Mouse (Mus musculus) kidney, adult 9 months (tissue): ENCODE data around the gene Micall2.
A peak's percentile ranks its signal among the peaks of the same experiment; 100 is the strongest.
"Not testable (repeated sequence)": the region's sequence is repeated elsewhere in the genome, so short reads cannot be mapped to it uniquely, and the experiment has no call there.

Source experiments
- DNase-seq: peaks from one replicate; pipeline ENCODE4 v3.0.0; 2022

Gene Micall2

GRCm38 (mm10) chr5:139727261-139727660 lies 8.9 kb downstream of the Micall2 start:
- DNase-seq = no peak

DNA sequence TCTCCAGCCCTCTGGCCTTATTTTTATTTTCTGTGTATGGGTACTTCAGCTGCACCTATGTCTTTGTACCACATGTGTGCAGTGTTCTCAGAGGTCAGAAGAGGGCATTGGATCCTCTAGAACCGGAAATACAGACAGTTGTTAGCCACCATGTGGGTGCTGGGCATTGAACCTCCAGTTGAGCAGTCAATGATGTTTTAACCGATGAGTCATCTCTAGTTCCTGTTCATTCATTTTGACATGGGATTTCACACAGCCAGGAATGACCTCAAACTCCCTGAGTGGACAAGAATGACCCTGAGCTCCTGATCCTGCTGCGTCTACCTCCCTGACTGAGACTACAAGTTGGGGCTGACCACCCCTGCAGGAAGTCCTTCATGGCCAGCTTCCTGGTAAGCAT lies 9.9 kb downstream of the Micall2 start:
- no peak for DNase-seq

DNA sequence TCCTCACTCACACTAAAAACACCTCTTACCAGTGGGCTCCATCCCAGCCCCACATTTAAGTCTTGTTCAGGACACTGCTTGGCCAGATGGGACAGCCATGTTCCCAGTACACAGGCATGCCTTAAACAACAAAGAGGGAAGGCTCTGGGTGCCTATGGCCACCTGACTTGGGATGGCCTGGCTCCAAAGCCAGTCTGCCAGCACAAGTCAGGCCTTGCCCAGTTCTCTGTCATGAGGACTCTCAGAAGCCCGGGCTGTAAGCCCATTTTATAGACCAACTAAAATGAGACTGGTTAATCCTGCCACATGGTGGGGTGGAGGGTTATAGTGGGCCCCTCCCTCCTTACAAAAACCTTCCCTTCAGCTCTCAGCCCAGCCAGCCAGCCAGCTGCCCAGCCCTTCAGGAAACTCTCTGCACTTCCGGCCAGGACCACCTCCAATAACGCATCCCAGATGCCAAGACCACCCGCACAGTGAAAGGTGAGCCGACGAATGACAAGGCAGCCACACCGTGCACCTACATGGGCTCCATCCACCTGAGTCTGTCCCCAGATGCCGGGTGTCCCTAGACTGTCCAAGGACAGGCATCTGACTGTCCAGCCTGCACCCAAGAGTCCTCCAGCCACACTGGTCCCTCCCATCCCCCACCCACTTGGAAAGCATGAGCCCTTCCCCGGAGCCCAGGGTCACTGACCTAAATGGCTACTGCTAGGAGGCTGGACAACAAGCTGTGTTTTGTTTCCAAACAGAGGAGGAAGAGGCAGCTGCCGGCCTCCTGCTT lies 11.6 kb downstream of the Micall2 start:
- no peak for DNase-seq

DNA sequence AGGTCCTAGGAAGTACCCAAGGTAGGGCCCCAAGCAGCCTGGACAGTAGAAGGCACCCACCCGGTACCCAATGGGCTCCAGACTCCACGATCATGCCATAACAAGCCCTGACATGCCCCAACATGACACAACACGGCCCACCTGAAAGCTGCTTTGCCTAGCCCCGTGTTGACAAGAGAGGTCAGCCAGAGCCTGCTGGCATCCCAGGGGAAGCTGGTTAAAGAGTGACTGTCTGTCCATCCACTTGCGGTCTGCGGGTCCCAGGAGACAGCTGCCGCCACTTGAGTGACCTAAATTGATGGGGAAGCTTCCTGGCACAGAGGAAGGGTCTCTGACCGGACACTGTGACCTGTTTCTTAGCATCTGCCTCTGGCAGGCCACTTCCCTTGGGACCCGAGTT lies 13.0 kb downstream of the Micall2 start:
- no peak for DNase-seq

DNA sequence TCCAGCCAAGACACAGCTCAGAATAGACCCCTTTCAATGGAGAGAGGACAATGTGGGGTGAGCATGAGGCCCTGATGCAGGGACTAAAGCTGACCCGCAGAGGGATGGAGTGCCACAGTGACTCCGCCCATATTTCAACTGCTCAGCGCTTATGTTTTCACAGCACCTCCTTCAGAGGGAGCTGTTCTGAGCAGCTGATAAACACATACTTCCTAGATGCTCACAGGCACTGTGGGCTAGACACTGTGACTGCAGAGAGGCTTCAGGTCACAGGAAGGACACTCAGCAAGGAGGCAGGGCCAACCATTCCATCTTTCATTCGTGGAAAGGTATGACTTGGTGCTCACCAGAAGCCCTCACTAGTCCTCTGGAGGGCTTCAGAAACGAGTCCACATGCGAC lies 13.4 kb downstream of the Micall2 start:
- DNase-seq = no peak

DNA sequence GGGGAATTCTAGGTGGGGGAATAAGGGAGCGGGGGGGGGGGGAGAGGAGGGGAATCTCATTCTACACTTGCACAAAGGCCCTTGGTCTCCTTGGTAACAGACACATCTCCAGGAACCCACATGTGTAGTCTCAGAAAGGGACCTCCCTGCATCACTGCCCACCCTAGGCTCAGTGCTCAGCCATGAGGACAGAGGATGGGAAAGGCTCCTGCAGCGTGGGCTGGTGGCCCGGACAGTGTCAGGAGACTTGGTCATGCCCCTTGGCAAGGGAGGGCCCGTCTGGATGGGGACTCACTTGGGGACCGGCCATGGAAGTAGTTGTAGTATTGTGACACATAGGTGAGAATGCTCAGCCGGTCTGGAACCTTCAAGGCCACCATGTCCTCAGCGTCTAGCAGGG lies 17.2 kb downstream of the Micall2 start:
- DNase-seq = no peak

GRCm38 (mm10) chr5:139718540-139718939 lies 17.6 kb downstream of the Micall2 start:
- no peak for DNase-seq

DNA sequence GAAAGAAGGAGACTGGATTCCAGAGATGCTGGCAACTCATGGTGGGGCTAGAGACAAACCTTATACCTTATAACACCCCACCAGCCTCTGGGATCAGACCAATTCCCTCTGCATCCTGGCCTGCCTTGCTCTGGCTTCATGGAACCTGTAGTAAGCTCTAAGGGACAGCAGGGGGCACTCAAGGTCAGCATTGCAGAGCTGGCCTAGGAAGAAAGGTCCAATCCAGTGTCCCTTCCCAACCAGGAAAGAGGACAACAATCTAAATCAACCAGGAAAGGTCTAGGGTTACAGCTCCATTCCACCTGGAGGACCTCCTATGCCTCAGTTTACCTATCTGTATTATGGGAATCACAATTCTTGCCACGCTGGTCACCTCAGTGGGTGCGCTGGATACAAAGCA lies 18.4 kb downstream of the Micall2 start:
- DNase-seq = peak; percentile 77

- no peak for DNase-seq
These were observed 29.6 kb downstream of the Micall2 start for GRCm38 (mm10) chr5:139706496-139706895.

GRCm38 (mm10) chr5:139702905-139703304 lies 33.2 kb downstream of the Micall2 start:
- no peak for DNase-seq

GRCm38 (mm10) chr5:139702236-139702635 lies 33.9 kb downstream of the Micall2 start:
- no peak for DNase-seq

DNA sequence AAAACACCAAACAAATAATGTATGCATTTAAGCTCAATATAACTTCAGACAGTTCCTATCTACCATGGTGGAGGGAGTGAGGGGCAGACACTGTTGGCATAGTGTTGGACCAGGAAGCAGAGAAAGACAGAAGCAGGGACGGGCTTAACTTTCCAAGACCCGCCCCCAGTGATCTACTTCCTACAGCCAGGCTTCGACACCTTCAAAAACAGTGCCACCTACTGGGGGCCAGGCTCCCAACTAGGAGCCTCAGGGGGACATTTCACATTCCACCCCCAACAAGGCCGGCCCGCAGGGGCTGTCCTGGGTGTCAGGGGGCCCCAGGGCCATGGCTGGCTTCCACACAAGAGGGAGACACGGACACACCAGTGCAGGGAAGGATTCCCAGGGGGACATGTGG lies 39.2 kb downstream of the Micall2 start:
- no peak for DNase-seq

GRCm38 (mm10) chr5:139695876-139696275 lies 40.3 kb downstream of the Micall2 start:
- not testable (repeated sequence) for DNase-seq

DNA sequence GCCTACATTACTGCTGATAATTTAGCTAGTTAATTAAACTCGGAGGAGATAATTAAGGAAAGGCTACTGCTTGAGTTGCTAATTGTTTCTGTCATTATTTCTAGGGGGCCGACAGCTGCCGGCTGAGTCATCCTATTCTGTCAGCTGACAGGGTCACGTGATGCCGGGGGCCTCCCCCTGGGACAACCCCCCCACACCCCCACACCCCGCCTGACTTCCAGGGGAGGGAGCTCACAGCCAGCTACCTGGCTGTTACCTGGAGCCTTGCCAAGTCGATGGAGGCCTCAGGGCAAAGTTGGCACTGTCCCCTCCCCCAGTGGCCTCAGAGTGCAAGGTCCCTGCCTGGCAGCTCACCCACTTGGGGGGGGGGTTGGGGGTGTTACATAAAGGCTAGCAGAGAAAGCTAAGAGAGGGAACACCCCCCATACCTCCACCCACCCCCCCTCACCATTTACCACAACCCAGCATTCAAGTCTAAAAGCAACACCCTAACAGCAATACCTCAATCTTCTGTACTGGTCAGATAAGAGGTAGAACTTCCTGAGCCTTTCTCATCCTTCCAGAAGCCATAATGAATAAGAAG lies 41.1 kb downstream of the Micall2 start:
- DNase-seq = peak; percentile 96

DNA sequence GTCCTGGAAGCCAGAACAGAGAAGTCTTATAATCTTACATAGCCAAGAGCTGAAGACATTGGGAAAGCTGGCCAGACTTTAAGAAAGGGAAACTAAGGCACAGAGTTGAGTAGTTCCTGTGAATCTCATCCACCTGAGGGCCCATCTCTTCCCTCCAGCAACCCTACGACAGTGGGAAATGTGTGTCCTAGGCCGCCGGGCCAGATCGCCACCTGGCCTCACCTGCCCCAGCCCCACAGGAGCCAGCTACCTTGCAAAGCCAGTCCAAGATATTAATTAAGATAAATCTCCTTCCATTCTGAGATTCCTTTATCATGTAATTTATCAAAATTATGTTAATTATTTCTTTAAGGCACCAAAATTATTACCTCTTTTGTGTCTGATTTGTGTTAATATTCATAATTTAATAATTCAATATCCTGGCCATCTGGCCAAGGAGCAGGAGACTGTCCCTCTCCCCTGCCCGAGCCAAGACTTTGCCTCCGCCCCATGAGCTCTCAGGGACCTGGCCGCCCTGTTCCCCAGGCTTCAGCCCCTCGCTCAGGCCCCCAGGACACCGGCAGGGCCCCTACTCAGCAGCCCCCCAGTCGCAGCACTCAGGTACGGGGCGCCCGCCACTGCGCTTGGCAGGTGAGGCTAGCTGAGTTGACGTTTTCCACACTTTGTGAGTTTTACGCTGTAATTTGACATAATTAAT lies 41.7 kb downstream of the Micall2 start:
- no peak for DNase-seq

DNA sequence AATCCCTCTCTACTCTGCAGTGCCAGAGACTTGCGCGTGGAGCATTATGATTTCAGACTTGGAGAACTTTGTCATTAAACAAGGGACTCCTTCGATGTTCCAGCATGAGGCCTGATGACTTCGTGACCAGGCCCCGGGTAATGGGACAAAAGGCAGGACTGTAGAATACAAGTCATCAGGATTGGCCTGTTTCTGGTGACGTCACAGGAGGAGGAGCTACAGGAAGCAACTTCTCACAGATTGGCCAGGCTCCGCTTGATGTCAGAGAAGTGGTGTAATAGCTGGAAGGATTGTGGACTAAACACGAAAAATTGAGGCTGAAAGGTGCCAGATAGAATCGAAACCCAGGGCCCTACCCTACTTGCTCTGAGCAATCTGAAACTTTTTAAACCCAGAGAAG lies 45.3 kb downstream of the Micall2 start:
- no peak for DNase-seq

DNA sequence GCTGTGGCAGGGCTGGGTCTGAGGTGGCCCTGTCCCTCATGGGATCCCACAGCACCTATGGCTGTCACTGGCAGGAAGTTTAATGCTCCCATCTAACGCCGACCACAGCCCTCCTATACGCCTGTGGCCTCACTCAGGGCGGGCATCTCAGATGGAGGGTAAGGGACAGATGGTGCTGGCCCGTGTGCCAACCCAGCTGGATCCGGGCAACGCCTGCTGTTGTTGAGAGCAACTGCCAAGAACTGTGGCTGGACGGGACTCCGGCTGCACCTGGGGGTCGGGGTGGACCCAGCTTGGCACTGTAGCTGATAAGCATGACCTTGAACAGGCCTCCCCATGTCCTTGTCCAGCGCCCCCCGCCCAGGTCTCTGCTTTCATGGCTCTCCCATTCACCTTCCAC lies 47.8 kb downstream of the Micall2 start:
- no peak for DNase-seq

DNA sequence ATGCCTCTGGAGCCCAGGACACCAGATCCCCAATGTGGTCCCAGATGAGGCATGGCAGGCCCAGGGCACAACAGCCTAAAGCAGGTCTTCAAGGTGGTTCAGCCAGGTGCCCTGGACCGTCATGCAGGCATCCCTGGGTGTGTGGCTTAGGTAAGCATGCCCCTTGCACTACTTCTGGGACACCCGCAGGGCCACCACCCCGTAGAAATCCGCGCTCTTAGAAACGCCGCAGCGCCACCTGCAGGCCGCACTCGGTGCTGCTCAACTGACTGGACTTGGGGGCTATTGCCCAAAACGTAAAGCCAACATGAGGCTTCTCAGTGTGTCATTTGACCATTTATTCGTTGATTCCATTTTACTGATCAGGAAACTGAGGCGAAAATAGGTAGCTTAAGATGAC lies 48.5 kb downstream of the Micall2 start:
- DNase-seq = no peak

DNA sequence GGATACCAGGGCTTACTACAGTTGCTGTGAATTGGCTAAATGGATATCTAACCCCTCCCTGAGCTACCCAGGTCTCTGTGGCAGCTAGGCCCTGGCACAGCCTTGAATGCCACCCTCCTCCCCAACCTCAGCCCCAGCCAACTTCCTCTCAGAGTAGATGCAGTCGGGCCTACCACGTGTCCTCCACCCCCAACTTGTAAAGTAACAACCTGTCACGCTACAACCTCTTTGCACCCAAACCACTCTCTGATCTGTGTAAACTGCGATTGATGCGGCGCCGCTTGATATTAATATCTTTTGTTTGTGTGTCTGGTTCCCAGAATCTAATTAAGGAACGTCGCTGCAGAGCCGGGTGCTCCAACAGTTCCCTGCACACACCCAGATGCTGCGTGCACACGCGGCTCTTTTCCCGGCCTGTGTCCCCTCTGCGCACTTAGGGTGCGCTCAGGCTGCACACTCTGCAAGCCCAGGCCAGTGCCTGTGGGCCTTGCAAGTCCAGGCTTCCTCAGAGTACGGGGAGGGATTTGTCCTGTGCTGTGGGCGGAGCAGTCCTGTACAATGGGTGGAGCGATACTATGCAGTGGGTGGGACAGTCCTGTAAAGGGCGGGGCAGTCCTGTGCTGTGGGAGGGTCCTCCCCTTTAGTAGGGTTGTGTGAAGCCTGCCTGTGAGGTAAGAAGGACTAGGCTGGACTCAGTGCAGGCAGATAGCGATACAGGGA lies 49.4 kb downstream of the Micall2 start:
- no peak for DNase-seq

DNA sequence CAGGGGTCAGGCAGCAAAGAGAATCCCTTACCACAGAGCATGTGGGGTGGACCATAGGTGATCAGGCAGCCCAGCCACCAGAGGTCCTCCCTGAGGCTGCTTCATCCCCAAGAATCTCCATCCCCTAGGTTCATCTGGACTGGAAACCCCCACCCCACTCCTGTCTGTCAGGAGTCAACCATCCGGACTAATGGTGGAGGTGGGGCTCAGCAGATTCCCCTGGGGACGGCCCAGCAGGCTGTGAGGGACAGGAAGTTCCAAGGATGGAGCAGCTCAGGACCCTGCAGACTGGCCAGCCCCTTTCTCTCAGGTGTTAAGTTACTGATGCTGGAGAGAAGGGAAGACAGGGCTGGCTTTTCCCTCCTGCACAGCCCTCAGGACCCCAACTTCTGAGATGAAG lies 52.9 kb downstream of the Micall2 start:
- no peak for DNase-seq

GRCm38 (mm10) chr5:139682631-139682977 lies 53.5 kb downstream of the Micall2 start:
- DNase-seq = no peak

- DNase-seq = no peak
These were observed 54.1 kb downstream of the Micall2 start for GRCm38 (mm10) chr5:139681832-139682630.

GRCm38 (mm10) chr5:139675707-139675967 lies 60.5 kb downstream of the Micall2 start:
- no peak for DNase-seq
